Mouse (Mus musculus) urinary bladder, adult 18-20 months (tissue): ENCODE results near the gene Wfdc1.

Experiments used
- DNase-seq, 2 experiments: peaks; one replicate each; pipeline ENCODE4 v3.0.0; 2022; ENCODE audit warnings: low spot score in 2 of 2, mixed read lengths in 2 of 2

The Wfdc1 gene

DNA sequence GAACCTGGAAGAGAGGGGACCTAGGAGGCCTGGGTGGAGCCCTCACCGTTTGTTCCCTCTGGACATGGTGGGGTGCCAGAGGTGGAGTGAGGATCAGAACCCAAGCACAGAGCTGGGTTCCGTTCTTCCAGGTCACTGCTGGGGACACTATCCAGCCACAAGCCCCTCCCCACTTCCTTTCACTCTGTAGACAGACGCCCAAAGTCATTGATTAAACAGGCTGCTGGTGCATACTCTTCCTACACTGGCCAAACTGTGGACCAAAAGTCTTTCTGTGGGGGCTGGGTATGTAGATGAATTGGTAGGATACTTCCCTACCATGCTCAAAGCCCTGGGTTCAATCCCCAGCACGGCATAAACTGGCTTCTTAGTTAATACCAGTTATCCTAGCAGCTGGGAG, 25.8 kb downstream of the Wfdc1 start:
- DNase-seq: no peak

DNA sequence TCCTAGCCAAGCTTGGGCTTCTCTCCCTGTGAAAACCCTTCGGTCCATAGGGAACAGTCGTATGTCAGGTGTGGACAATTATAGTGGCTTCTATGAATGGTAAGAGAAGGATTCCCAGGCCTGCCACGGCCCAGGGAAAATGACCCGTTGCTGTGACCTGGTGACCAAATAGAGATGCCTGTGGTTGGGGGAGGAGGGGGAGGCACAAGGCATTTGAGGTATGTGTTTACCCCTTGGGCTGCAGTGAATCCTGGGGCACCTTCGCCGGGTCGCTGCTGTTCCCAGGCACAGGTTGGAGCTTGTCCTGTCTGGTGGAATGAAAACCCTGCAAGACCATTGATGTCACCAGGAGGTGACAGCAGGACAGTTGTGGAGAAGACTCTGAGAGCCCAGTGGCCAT, 28.5 kb downstream of the Wfdc1 start:
- no peak for DNase-seq

- DNase-seq: no peak
These were observed 31.0 kb downstream of the Wfdc1 start for GRCm38 (mm10) chr8:119697163-119697562.

- peak; percentile 45 to 83 for DNase-seq
These were observed 32.8 kb downstream of the Wfdc1 start for GRCm38 (mm10) chr8:119698960-119699359.

GRCm38 (mm10) chr8:119699549-119700134, 33.5 kb downstream of the Wfdc1 start, which contains the start of gene Atp2c2:
TSS of gene Atp2c2 (plus strand) at chr8:119700009.
- DNase-seq: peak in 1 of 2 experiments; percentile 70

GRCm38 (mm10) chr8:119702965-119703364, 36.8 kb downstream of the Wfdc1 start:
- DNase-seq: no peak

DNA sequence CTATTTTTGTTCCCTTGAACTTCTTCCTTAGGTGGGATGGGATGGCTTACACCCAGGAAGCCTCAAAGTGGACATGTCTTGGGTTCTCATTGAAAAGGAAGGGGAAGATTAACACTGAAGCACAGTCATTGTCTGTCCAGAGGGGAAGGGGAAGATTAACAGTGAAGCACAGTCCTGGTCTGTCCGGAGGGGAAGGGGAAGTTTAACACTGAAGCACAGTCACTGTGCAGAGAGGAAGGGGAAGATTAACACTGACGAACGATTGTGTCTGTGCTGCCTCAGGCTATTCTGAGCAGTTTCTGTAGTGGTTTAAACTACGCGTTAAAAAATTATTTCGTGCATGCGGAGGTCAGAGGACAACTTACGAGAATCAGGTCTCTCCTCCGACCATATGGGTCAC, 41.0 kb downstream of the Wfdc1 start:
- no peak for DNase-seq

DNA sequence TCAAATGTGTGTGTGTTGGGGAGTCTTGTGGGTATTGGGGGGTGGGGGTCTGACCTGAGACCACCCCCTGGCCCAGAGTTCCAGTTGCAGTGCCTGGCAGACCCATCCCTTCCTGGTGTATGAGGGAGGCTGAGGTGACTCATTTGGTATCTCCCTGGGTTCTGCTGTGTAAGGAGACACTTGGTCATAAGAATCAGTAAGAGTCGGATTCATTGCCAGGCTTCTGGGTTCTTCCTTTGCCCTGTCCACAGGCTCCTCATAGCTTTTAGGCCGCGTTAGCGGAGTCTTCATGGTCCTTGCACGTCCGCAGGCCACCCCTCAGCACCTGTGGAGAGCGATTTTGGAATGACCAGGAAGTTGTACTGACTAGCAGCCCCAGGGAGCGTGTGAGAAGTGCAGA, 42.3 kb downstream of the Wfdc1 start:
- no peak for DNase-seq

DNA sequence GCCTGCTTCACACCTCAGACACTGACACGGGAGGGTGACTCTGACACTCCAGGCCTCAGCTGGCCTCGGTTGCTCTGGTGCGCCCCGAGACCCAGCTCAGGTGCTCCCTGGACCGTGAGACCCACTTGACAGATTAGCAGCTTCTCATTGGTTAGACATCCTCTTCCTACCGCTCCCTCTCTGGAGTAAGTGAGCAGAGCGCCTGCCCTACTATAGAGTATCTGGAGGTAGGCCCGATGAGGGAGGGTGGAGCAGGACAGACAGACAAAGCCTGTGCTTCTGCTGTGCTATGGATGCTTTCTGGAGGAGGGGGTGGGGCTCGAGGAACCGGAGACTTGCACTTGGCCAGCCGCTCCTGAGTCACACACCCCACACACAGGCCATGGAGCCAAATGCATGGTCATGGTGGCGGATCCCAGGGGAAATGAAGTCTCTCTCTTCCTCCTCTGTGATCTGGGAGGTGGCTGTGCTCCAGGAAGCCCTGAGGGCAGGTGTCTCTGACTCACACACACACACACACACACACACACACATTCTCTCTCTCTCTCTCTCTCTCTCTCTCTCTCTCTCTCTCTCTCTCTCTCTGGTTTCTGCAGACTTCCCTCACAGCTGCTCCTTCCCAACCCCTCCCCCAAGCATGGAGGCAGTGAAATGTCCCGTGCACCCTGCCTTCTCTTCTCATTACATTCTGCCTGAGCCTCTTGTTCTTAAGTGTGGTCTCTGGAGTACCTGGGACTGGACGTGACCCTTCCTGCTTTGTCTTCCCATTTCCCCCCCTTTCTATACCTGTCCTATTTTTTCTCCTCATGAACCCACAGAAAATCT, 42.9 kb downstream of the Wfdc1 start:
- peak in 1 of 2 experiments; percentile 31 for DNase-seq

GRCm38 (mm10) chr8:119709703-119710093, 43.5 kb downstream of the Wfdc1 start:
- DNase-seq: no peak

DNA sequence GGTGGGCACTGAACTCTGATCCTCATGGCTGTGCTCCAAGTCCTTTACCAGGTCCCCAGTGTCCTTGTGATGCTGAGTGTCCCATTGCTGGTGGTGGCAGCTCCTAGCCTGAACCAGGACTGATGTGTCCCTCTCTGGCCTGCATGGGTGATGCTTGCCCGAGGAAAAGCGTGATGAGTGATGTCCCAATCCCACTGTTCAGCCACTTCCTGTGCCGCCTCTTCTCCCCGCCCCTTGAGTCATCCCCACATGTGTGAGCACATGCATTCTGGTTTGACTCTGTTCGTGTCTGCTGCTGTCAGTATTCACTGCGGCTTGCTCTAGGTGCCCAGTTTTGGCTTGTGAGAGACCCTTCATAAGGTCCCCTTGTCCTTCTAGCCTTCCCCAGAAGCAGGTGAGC, 46.1 kb downstream of the Wfdc1 start:
- peak; percentile 32 to 51 for DNase-seq

DNA sequence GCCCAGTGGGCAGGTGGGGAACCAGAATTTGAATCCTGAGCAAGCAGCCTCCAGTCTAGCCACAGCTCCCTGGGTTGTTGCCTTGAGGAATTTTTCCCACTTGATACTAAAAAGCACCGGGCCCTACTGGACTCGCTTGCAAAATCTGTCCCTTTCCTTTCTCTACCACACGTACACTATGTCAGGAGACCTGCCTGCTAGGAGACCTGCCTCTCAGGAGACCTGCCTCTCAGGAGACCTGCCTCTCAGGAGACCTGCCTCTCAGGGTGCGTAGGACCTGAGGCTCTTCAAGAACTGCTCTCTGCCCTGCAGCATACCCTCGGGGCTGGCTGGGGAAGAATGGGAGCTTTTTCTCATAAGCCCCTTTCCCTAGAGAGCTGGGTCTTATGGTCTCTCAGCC, 47.3 kb downstream of the Wfdc1 start:
- no peak for DNase-seq

- peak in 1 of 2 experiments; percentile 64 for DNase-seq
These were observed 49.1 kb downstream of the Wfdc1 start for GRCm38 (mm10) chr8:119715221-119715620.

GRCm38 (mm10) chr8:119716730-119717299, 50.6 kb downstream of the Wfdc1 start:
- DNase-seq: no peak

- no peak for DNase-seq
These were observed 51.6 kb downstream of the Wfdc1 start for GRCm38 (mm10) chr8:119717765-119718164.

- no peak for DNase-seq
These were observed 52.9 kb downstream of the Wfdc1 start for GRCm38 (mm10) chr8:119719011-119719501.

DNA sequence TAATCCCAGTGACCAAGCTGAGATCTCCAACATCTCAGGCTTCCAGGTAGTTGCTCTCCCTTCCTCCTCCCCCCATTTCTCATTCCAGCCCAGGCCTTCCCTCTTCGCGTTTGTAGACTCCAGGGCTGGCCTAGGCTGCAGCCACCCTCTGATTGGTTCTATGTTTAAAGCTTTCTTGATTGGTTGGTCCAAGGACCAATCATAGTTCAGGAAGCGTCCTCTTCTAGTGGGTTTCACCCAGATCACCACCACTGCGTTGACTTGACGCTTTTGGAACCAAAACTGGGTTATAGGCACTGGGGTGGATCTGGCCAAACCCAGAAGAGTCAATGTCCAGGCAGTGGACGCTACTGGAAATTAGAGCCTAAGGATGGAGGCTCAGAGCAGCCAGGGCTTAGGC, 56.2 kb downstream of the Wfdc1 start:
- no peak for DNase-seq

GRCm38 (mm10) chr8:119723676-119724075, 57.5 kb downstream of the Wfdc1 start:
- no peak for DNase-seq

DNA sequence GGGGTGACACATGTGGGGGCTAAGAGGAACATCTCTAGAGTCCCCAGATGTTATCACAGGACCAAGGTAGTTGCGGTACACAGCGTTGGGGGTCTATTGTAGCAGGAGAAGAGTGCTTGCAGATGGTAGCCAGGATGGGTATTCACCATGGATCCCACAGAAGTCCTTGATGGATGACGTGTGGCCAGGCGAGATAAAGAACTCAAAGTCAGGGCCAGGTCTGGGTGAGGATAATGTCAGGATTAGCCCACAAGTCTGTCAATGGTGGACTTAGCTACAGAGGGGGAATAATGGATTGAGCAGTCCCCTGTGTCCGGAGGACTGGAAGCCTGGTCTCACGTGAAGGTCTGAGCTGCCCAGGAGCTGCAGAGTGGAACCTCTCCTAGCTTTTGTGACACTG, 58.4 kb downstream of the Wfdc1 start:
- DNase-seq: no peak

DNA sequence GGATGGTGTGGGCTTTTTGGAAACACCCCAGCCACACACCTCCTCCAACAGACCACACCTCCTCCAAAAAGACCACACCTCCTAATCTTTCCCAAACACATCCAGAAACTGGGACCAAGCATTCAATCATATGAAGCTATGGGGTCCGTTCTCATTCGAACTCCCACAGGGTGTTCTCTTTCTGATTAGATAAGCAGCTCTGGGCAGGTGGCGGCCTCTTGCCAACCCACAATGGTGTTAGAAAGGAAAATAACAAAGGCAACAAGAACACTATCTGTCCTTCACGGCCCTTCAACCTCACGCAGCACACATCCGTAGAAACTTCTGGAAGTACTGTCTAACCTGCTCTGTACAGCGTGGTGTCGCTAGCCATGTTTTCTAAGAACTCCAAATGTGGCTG, 60.9 kb downstream of the Wfdc1 start:
- DNase-seq: no peak

DNA sequence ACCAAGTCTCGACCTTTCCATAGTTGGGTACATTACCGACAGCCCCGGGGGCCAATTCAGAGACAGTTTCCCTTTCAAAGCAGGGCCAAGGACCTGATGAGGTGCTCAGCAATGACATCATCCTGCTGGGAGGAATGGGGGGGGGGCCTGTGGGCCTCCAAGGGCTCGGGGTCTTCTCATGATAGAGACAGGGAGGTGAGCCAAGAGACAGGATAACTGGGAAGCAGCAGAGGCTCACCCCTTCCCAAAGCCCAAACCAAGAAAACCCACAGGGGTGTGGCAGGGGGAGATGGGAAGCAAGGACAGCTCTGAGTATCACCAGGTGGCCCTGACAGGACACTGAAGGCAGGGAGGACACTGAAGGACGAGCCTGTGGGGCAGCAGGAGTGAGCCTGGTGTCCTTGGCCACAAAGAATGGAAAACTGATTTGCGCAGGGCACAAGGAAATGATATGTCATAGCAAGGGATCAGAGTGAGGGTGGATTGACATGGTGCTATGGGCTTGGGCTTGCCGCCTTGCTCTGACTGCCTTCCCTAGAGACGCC, 62.3 kb downstream of the Wfdc1 start:
- DNase-seq: no peak

DNA sequence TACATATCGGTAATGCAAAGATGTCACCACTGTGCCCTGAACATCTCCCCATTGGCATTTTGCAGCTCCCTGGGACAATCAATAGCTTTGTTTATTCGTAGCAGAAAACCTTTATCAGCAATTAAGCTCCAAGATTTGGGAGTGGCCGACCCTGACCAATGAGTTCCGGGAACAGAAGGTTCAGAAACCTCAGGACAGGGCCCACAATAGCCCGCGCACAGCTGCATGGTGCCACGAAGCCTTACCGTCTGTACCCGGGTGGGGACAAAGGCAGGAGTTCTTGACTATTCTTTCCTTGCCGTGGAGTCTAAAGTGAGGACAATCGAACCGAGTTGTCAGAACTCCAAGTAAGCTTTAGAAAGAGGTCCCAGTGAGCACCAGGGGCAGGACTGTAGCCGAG, 65.9 kb downstream of the Wfdc1 start:
- no peak for DNase-seq
